Mouse (Mus musculus) liver, embryonic 14.5 days (tissue): Measurements from ENCODE around the gene Manba.

Source experiments
- CTCF ChIP-seq: IDR thresholded peaks from 2 replicates; pipeline ENCODE4 v1.5.1; 2016; ENCODE audit warnings: antibody characterized with exemption, low read depth, control low read depth
- EP300 ChIP-seq: IDR thresholded peaks from 2 replicates; pipeline ENCODE4 v1.6.1; 2016; ENCODE audit warnings: antibody characterized with exemption, low read depth

GRCm38 (mm10) chr3:135475025-135475424, 10.4 kb upstream of the Manba start:
- TF ChIP-seq CTCF (no peak), EP300 (no peak)
